Mouse (Mus musculus) right cerebral cortex, postnatal 25 days (tissue): Measurements from ENCODE around the gene Hist1h2af.

Experiments used
- DNase-seq: peaks from one replicate; pipeline ENCODE4 v3.0.0; 2022

The Hist1h2af gene

GRCm38 (mm10) chr13:23515826-23516620 lies 17.7 kb upstream of the Hist1h2af start:
- DNase-seq, result no peak

- DNase-seq, result peak; percentile 52
Observed at GRCm38 (mm10) chr13:23516822-23517602, 16.7 kb upstream of the Hist1h2af start.

GRCm38 (mm10) chr13:23517603-23518294 lies 16.0 kb upstream of the Hist1h2af start:
- peak; percentile 83 for DNase-seq

GRCm38 (mm10) chr13:23518295-23518603 lies 15.5 kb upstream of the Hist1h2af start:
- DNase-seq, result no peak

DNA sequence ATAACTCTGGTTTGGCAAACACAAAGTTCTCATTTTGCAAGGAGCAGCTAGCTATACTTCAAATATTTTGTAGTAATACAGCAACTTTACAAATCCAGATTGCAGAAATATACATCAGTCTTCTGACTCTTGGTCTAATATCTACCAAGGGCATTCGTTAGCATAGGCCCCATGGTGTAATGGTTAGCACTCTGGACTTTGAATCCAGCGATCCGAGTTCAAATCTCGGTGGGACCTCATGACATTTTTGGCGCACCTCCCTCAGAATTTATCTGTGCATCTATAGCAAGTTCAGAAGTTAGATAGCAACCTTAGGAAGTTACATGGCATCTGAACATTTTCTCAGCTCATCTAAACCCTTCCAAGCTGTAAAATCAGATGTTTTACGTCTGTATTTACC lies 14.8 kb upstream of the Hist1h2af start:
- DNase-seq, result peak; percentile 58

DNA sequence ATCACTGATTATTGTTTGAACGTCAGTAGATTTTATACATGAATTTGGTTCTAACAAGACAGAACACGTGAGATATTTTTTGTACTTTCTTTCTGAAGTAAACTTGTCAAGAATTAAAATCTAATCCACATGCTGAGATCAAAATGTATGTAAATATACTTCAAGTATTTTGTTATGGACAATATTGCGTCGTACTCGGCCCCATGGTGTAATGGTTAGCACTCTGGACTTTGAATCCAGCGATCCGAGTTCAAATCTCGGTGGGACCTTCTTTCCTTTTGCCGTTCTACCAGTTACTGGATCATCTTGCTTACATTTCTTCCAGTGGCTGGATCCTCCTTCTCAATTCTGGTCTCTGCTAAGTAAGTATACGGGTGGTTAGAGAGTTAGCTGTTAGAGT lies 14.3 kb upstream of the Hist1h2af start:
- DNase-seq, result peak; percentile 69

GRCm38 (mm10) chr13:23521703-23522102 lies 12.0 kb upstream of the Hist1h2af start:
- peak; percentile 49 for DNase-seq

GRCm38 (mm10) chr13:23523976-23524375 lies 9.7 kb upstream of the Hist1h2af start:
- no peak for DNase-seq

GRCm38 (mm10) chr13:23524654-23525053 lies 9.1 kb upstream of the Hist1h2af start:
- peak; percentile 71 for DNase-seq

- no peak for DNase-seq
Observed at GRCm38 (mm10) chr13:23525901-23526300, 7.8 kb upstream of the Hist1h2af start.

- DNase-seq, result peak; percentile 88
Observed at GRCm38 (mm10) chr13:23526312-23526711, 7.4 kb upstream of the Hist1h2af start.

DNA sequence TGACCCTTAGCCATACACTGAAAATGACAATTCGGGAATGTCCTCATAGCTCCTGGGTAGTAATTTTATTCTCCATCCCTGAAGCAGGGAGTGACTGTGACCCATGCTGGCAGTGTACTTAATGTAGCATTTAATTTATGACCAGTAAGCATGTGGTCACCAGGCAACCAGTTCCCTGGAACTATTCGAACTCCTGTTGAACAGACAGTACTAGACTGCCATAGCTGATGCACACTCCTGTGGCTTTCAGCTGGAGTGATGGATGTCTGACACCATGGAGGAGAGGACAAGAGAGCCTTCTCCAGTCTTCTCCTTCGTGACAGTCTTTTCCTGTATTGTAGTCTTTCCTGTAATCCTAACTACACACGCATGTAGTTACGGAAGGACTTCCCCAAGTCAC lies 4.7 kb upstream of the Hist1h2af start:
- no peak for DNase-seq

GRCm38 (mm10) chr13:23529480-23530165 lies 4.1 kb upstream of the Hist1h2af start:
- no peak for DNase-seq

GRCm38 (mm10) chr13:23530181-23530900 lies 3.4 kb upstream of the Hist1h2af start:
- peak; percentile 43 for DNase-seq

DNA sequence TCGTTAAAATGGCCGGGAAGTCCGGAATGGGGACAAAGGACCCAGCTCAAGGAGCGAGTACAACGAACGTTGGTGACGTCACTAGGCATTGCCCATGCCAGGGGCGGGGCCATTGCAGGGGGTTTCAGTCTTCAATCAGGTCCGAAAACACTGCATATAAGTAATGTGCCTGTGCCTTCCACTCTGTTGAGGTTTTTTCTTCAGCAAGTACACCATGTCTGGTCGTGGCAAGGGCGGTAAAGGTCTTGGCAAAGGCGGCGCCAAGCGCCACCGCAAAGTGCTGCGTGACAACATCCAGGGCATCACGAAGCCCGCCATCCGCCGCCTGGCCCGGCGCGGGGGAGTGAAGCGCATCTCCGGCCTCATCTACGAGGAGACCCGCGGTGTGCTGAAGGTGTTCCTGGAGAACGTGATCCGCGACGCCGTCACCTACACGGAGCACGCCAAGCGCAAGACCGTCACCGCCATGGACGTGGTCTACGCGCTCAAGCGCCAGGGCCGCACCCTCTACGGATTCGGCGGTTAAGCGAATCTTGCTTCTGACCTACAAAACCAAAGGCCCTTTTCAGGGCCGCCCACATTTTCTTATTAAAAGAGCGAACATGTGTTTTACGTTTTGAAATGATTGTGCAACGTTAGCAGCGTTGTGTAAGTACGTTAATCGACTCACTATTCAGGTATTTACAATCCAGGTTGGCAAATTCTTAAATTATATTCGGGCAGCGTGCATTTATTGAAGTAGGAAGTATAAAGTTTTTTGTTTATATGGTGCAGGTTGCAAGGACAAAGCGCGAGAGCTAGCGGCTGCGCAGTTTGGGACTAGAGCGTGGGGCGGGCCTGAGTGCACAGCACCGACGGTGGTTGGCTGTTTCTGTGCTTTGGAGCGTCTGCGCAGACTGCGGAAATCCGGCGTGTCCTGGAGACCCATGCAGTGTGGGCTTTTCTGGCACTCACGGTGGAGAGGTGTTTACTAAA lies 2.5 kb upstream of the Hist1h2af start, which contains the start of gene Hist1h4h:
Gene Hist1h4h (plus strand): TSS at position 150 of the 975 bp plus-strand sequence.
- DNase-seq, result peak; percentile 95

DNA sequence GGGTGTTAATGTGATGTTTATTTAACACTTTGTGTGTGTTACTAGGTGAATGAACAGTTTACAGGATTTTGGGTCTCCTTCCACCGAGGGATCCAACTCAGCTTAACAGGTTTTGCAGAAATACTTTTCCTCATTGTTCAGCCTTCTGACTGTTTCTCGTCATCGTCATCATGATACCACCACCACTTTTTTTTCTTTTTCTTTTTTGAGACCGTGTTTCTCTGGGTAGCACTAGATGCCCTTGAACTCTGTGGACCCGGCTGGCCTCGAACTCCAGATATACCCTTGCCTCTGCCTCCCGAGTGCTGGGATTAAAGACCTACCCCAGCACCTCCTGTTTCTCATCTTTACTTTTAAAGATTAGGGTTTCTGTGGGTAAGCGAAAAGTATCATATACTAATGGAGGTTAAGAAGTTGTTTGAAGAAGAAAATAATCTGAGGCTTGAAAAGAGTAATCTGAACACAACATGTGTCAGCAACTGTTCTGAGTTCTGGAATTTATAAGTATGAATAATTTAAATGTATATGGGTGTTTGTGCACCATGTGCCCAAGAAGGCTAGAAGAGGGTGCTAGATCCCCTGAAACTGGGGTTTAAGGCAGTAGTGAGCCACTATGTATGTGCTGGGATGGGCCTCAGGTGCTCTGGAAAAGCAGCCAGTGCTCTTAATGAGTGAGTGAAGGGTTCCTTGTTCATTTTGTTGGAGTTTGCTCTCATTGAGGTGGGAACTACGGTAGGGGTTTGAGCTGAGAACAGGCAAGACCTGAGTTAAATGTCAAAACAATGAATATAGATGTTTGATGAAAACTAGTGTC lies 1.2 kb upstream of the Hist1h2af start:
- no peak for DNase-seq

DNA sequence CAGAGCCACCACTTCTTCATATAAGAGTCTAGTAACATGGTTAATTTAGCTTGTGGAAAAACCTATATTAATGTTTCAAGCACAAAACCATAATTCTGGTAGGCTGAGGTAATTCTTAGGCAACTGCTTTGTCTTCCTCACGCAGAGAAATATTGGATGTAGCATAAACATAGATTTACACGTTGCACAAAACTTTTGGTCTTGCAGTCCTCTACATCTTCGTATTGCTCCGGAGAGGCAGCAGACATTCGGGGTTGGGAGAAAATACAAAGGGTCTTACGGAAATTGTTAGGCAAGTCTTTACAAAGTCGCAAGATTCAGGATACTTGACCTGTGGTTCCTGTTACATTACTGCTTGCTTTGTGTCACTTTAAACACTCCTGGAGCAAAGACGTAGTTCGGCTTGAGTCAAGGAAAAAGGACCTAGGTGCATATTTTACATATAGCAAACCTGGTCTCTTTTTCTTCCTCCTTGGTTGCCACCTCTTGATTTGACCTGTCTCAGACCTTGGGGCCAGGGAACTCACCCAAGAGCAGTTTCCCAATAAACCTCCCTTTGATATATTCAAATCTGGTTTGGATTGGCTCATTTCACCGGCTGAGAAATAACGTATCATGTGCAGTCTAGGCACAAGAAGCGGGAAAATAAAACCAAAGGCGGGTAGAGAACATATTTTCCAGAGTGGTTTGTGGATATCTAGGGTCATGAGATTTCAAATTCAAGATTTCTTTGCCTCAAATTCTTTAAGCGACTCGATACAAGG lies 844 bp downstream of the Hist1h2af start:
- DNase-seq, result peak; percentile 11

DNA sequence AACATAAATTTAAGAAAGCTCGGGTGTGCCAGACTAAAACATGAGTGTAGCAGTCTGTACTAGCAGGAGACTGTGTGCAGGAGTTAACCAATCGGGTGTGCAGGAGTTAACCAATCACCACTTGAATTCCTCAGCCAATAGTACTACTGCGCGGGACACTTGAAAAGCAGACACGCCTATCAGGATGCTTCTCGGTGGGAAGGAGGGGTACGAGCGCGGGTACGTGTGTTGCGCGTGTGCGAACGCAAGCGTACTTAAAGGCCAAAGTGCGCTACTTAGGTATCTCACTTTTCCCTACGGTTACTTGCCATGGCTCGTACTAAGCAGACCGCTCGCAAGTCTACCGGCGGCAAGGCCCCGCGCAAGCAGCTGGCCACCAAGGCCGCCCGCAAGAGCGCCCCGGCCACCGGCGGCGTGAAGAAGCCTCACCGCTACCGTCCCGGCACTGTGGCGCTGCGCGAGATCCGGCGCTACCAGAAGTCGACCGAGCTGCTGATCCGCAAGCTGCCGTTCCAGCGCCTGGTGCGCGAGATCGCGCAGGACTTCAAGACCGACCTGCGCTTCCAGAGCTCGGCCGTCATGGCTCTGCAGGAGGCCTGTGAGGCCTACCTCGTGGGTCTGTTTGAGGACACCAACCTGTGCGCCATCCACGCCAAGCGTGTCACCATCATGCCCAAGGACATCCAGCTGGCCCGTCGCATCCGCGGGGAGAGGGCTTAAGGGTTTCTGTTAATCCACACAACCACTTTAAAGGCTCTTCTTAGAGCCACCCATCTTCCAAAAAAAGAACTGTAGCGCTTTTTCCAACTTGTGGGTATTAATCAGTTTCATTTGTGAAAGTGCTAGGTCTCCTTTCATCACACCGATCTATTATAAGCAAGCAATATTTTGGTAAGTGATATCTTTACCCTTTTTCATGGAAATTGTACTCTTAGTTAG lies 1.7 kb downstream of the Hist1h2af start, which contains the start of gene Hist1h3g:
Gene Hist1h3g (plus strand): TSS at position 286 of the 939 bp plus-strand sequence.
- DNase-seq, result peak; percentile 87
